Mouse (Mus musculus): ENCODE data around the gene Sh3pxd2a. TPM values are rescaled to one million over a fixed set of nuclear protein-coding genes. Genes with fewer than 3 reads are reported as not detected.

Sh3pxd2a gene
- polyA plus RNA-seq, 1 experiment from 2014 or later = 2.1 TPM

GRCm38 (mm10) chr19:47306128-47306916, 157.9 kb downstream of the Sh3pxd2a start:
- Histone ChIP-seq H3K36me3 (ENCODE audit: control insufficient read depth, insufficient read depth, low read length) (no peaks in the 10 kb centered on the region; the same call in 1 of the 2 replicates), H3K9ac (replicated peaks; ENCODE audit: low read depth, low read length) (no peak overlapping the region), H3K4me1 (ENCODE audit: control insufficient read depth, insufficient read depth, low read length) (peaks cover 4% of the 10 kb centered on the region), H3K27ac (ENCODE audit: low read depth, low read length) (no peak overlapping the region), H3K9me3 (ENCODE audit: control insufficient read depth, low read length) (no peaks in the 10 kb centered on the region), H3K27me3 (ENCODE audit: control insufficient read depth, insufficient read depth, low read length) (no peaks in the 10 kb centered on the region), H3K4me2 (ENCODE audit: low read depth, low read length) (no peak overlapping the region), H3K4me3 (ENCODE audit: low read depth, low read length) (no peak overlapping the region)
- ATAC-seq (ENCODE audit: low read depth) = no peak
- 89% methylated on average over 14 of the region's 14 CpGs for WGBS

GRCm38 (mm10) chr19:47305401-47305800, 158.8 kb downstream of the Sh3pxd2a start:
- Histone ChIP-seq H3K36me3 (ENCODE audit: control insufficient read depth, insufficient read depth, low read length) (no peaks in the 10 kb centered on the region; the same call in 1 of the 2 replicates), H3K27ac (ENCODE audit: low read depth, low read length) (no peak overlapping the region), H3K9ac (replicated peaks; ENCODE audit: low read depth, low read length) (no peak overlapping the region), H3K4me3 (ENCODE audit: low read depth, low read length) (no peak overlapping the region), H3K27me3 (ENCODE audit: control insufficient read depth, insufficient read depth, low read length) (no peaks in the 10 kb centered on the region), H3K9me3 (ENCODE audit: control insufficient read depth, low read length) (no peaks in the 10 kb centered on the region), H3K4me1 (ENCODE audit: control insufficient read depth, insufficient read depth, low read length) (peaks cover 8% of the 10 kb centered on the region), H3K4me2 (ENCODE audit: low read depth, low read length) (no peak overlapping the region)
- 89% methylated on average over 10 of the region's 10 CpGs for WGBS
- no peak for ATAC-seq (ENCODE audit: low read depth)

- Histone ChIP-seq H3K4me2 (ENCODE audit: low read depth, low read length) (no peak overlapping the region), H3K4me3 (ENCODE audit: low read depth, low read length) (no peak overlapping the region), H3K27ac (ENCODE audit: low read depth, low read length) (no peak overlapping the region), H3K4me1 (ENCODE audit: control insufficient read depth, insufficient read depth, low read length) (peaks cover 8% of the 10 kb centered on the region), H3K27me3 (ENCODE audit: control insufficient read depth, insufficient read depth, low read length) (no peaks in the 10 kb centered on the region), H3K9ac (replicated peaks; ENCODE audit: low read depth, low read length) (no peak overlapping the region), H3K9me3 (ENCODE audit: control insufficient read depth, low read length) (no peaks in the 10 kb centered on the region), H3K36me3 (ENCODE audit: control insufficient read depth, insufficient read depth, low read length) (no peaks in the 10 kb centered on the region; the same call in 1 of the 2 replicates)
- 86% methylated on average over 5 of the region's 5 CpGs for WGBS
- no peak for ATAC-seq (ENCODE audit: low read depth)
Observed at GRCm38 (mm10) chr19:47304170-47304745, 159.9 kb downstream of the Sh3pxd2a start.

- ATAC-seq (ENCODE audit: low read depth) = no peak
- no peaks in the 10 kb centered on the region; the same call in 1 of the 2 replicates for H3K36me3 ChIP-seq (ENCODE audit: control insufficient read depth, insufficient read depth, low read length)
- 91% methylated on average over 10 of the region's 10 CpGs for WGBS
Observed at GRCm38 (mm10) chr19:47303128-47303527, 161.1 kb downstream of the Sh3pxd2a start.

GRCm38 (mm10) chr19:47302191-47302852, 161.9 kb downstream of the Sh3pxd2a start:
- Histone ChIP-seq H3K4me1 (ENCODE audit: control insufficient read depth, insufficient read depth, low read length) (peaks cover 12% of the 10 kb centered on the region), H3K4me2 (ENCODE audit: low read depth, low read length) (no peak overlapping the region), H3K27ac (ENCODE audit: low read depth, low read length) (peak overlapping the region; percentile 4), H3K36me3 (ENCODE audit: control insufficient read depth, insufficient read depth, low read length) (no peaks in the 10 kb centered on the region; the same call in 1 of the 2 replicates), H3K9me3 (ENCODE audit: control insufficient read depth, low read length) (no peaks in the 10 kb centered on the region), H3K9ac (replicated peaks; ENCODE audit: low read depth, low read length) (no peak overlapping the region), H3K4me3 (ENCODE audit: low read depth, low read length) (no peak overlapping the region), H3K27me3 (ENCODE audit: control insufficient read depth, insufficient read depth, low read length) (no peaks in the 10 kb centered on the region)
- peak; percentile 38; the same call in 1 of the 2 replicates for ATAC-seq (ENCODE audit: low read depth)
- 64% methylated on average over 21 of the region's 21 CpGs for WGBS

More at GRCm38 (mm10) chr19:47303128-47303527, 161.1 kb downstream of the Sh3pxd2a start:
- H3K4me2 ChIP-seq (ENCODE audit: low read depth, low read length) = no peak overlapping the region
- H3K9me3 ChIP-seq (ENCODE audit: control insufficient read depth, low read length) = no peaks in the 10 kb centered on the region
- H3K27me3 ChIP-seq (ENCODE audit: control insufficient read depth, insufficient read depth, low read length) = no peaks in the 10 kb centered on the region
- H3K4me3 ChIP-seq (ENCODE audit: low read depth, low read length) = no peak overlapping the region
- H3K4me1 ChIP-seq (ENCODE audit: control insufficient read depth, insufficient read depth, low read length) = peaks cover 12% of the 10 kb centered on the region
- no peak overlapping the region for H3K27ac ChIP-seq (ENCODE audit: low read depth, low read length)
- no peak overlapping the region for H3K9ac ChIP-seq (replicated peaks; ENCODE audit: low read depth, low read length)

GRCm38 (mm10) chr19:47301303-47302190, 162.7 kb downstream of the Sh3pxd2a start:
- no peak overlapping the region for H3K4me3 ChIP-seq (ENCODE audit: low read depth, low read length)
- no peaks in the 10 kb centered on the region; the same call in 1 of the 2 replicates for H3K36me3 ChIP-seq (ENCODE audit: control insufficient read depth, insufficient read depth, low read length)
- peak overlapping the region; percentile 4 for H3K27ac ChIP-seq (ENCODE audit: low read depth, low read length)
- peaks cover 12% of the 10 kb centered on the region for H3K4me1 ChIP-seq (ENCODE audit: control insufficient read depth, insufficient read depth, low read length)
- H3K27me3 ChIP-seq (ENCODE audit: control insufficient read depth, insufficient read depth, low read length) = no peaks in the 10 kb centered on the region
- no peak overlapping the region for H3K4me2 ChIP-seq (ENCODE audit: low read depth, low read length)
- peak; percentile 48; the same call in 1 of the 2 replicates for ATAC-seq (ENCODE audit: low read depth)
- H3K9ac ChIP-seq (replicated peaks; ENCODE audit: low read depth, low read length) = no peak overlapping the region
- WGBS = 7% methylated on average over 19 of the region's 19 CpGs
- no peaks in the 10 kb centered on the region for H3K9me3 ChIP-seq (ENCODE audit: control insufficient read depth, low read length)

GRCm38 (mm10) chr19:47298100-47298499, 166.1 kb downstream of the Sh3pxd2a start:
- Histone ChIP-seq H3K27ac (ENCODE audit: low read depth, low read length) (no peak overlapping the region), H3K9ac (replicated peaks; ENCODE audit: low read depth, low read length) (no peak overlapping the region), H3K4me3 (ENCODE audit: low read depth, low read length) (no peak overlapping the region), H3K9me3 (ENCODE audit: control insufficient read depth, low read length) (no peaks in the 10 kb centered on the region), H3K27me3 (ENCODE audit: control insufficient read depth, insufficient read depth, low read length) (no peaks in the 10 kb centered on the region), H3K4me1 (ENCODE audit: control insufficient read depth, insufficient read depth, low read length) (peaks cover 12% of the 10 kb centered on the region), H3K36me3 (ENCODE audit: control insufficient read depth, insufficient read depth, low read length) (no peaks in the 10 kb centered on the region; the same call in 1 of the 2 replicates), H3K4me2 (ENCODE audit: low read depth, low read length) (no peak overlapping the region)
- 64% methylated on average over 11 of the region's 11 CpGs for WGBS
- ATAC-seq (ENCODE audit: low read depth) = no peak

GRCm38 (mm10) chr19:47292451-47292951, 171.7 kb downstream of the Sh3pxd2a start:
- ATAC-seq (ENCODE audit: low read depth) = no peak
- Histone ChIP-seq H3K9me3 (ENCODE audit: control insufficient read depth, low read length) (no peaks in the 10 kb centered on the region), H3K4me2 (ENCODE audit: low read depth, low read length) (no peak overlapping the region), H3K9ac (replicated peaks; ENCODE audit: low read depth, low read length) (no peak overlapping the region), H3K27me3 (ENCODE audit: control insufficient read depth, insufficient read depth, low read length) (no peaks in the 10 kb centered on the region), H3K36me3 (ENCODE audit: control insufficient read depth, insufficient read depth, low read length) (no peaks in the 10 kb centered on the region), H3K4me1 (ENCODE audit: control insufficient read depth, insufficient read depth, low read length) (0 out of 2 replicates have a peak, but pooled peaks cover 4% of the 10 kb centered on the region), H3K4me3 (ENCODE audit: low read depth, low read length) (no peak overlapping the region), H3K27ac (ENCODE audit: low read depth, low read length) (no peak overlapping the region)
- WGBS = 53% methylated on average over 7 of the region's 7 CpGs

Measured in neural tube, embryonic 14.5 days (tissue).